Mouse (Mus musculus) spleen, adult 2 months (tissue): ENCODE results near the gene Rabif. TPM values are rescaled to one million over a fixed set of nuclear protein-coding genes. Genes with fewer than 3 reads are reported as not detected.

Experiments used
- DNase-seq, 2 experiments: peaks; one replicate each; pipeline versions ENCODE4 v3.0.0 to v3.0.0-alpha.2; 2012 to 2021; ENCODE audit warnings: low spot score in 2 of 2, low read depth in 1 of 2
- H3K27ac ChIP-seq: fragments of 200-500 bp; 2 replicates; pipeline ENCODE4 v1.5.1; 2012; ENCODE audit warnings: low read length, inconsistent platforms; ENCODE audit not compliant: insufficient read depth
- H3K27me3 ChIP-seq: fragments of 200-500 bp; 2 replicates; pipeline ENCODE4 v1.6.1; 2012; ENCODE audit warnings: mild to moderate bottlenecking, moderate library complexity, low read length, inconsistent platforms; ENCODE audit not compliant: control insufficient read depth, insufficient read depth
- H3K36me3 ChIP-seq: fragments of 200-500 bp; 2 replicates; pipeline ENCODE4 v1.6.1; 2012; ENCODE audit warnings: mild to moderate bottlenecking, low read length, inconsistent platforms; ENCODE audit not compliant: control insufficient read depth, insufficient read depth
- H3K4me1 ChIP-seq: fragments of 200-500 bp; 2 replicates; pipeline ENCODE4 v1.6.1; 2011; ENCODE audit warnings: inconsistent platforms; ENCODE audit not compliant: control insufficient read depth, insufficient read depth, insufficient read length
- H3K4me3 ChIP-seq: fragments of 200-500 bp; 2 replicates; pipeline ENCODE4 v1.5.1; 2011; ENCODE audit warnings: mild to moderate bottlenecking, inconsistent platforms; ENCODE audit not compliant: insufficient read depth, insufficient read length; ENCODE audit errors: extremely low read depth
- CTCF ChIP-seq: fragments of 200-500 bp; IDR thresholded peaks from 2 replicates; pipeline ENCODE4 v1.5.1; 2011; ENCODE audit warnings: mild to moderate bottlenecking, inconsistent platforms; ENCODE audit not compliant: insufficient read depth, insufficient read length, insufficient replicate concordance; ENCODE audit errors: extremely low read depth
- POLR2A ChIP-seq: fragments of 200-500 bp; IDR thresholded peaks from 2 replicates; pipeline ENCODE4 v1.6.1; 2011; ENCODE audit warnings: low read depth, low read length, inconsistent platforms
- WGBS: fragments of 180-500 bp; shearing (Covaris S2); methylation state at CpG from one replicate; pipeline ENCODE4 v1.1.7; 2018; 5-methylcytosine and 5-hydroxymethylcytosine counted together
- polyA plus RNA-seq: library from polyadenylated mRNA; depleted of rRNA; stranded (reverse); fragments of >200 nt; gene quantifications from 2 replicates; pipeline ENCODE4 v1.2.3, GENCODE M21; 2012

The Rabif gene
- polyA plus RNA-seq, 1 experiment: 9.4 TPM

GRCm38 (mm10) chr1:134535054-134535453 is 40.6 kb downstream of the Rabif start:
- 100% methylated on average over 1 of the region's 1 CpGs for WGBS
- TF ChIP-seq CTCF: no peak
- TF ChIP-seq POLR2A: no peak
- H3K27ac ChIP-seq: no peak overlapping the region

DNA sequence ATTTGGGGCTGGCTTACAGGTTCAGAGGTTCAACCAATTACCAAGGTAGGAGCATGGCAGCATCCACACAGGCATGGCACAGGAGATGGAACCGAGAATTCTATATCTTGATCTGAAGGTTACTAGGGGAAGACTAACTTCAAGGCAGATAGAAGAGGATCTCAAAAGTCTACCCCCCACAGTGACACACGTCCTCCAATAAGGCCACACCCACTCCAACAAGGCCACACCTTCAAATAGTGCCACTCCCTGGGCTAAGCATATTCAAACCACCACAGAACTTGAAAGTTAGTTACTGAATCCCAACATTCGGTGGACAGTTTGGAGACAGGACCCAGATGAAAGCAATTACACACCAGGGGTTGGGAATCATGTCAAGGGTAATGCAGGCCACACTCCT is 41.1 kb downstream of the Rabif start:
- no peak overlapping the region for H3K27ac ChIP-seq
- H3K4me3 ChIP-seq: no peak overlapping the region
- H3K36me3 ChIP-seq: no peaks in the 10 kb centered on the region
- no peak for TF ChIP-seq CTCF
- no peak for TF ChIP-seq POLR2A
- no peaks in the 10 kb centered on the region for H3K27me3 ChIP-seq
- WGBS: 77% methylated on average over 3 of the region's 3 CpGs
- H3K4me1 ChIP-seq: no peaks in the 10 kb centered on the region
- no peak for DNase-seq

More at GRCm38 (mm10) chr1:134535054-134535453, 40.6 kb downstream of the Rabif start:
- Histone ChIP-seq H3K4me1 (no peaks in the 10 kb centered on the region), H3K27me3 (no peaks in the 10 kb centered on the region), H3K36me3 (no peaks in the 10 kb centered on the region), H3K4me3 (no peak overlapping the region)
- no peak for DNase-seq

- H3K36me3 ChIP-seq: no peaks in the 10 kb centered on the region
- no peak for DNase-seq
- H3K4me3 ChIP-seq: no peak overlapping the region
- no peak overlapping the region for H3K27ac ChIP-seq
- no peaks in the 10 kb centered on the region for H3K4me1 ChIP-seq
- H3K27me3 ChIP-seq: no peaks in the 10 kb centered on the region
- TF ChIP-seq CTCF (no peak), POLR2A (no peak)
- 94% methylated on average over 10 of the region's 10 CpGs for WGBS
Observed at GRCm38 (mm10) chr1:134540610-134541009, 46.2 kb downstream of the Rabif start.

GRCm38 (mm10) chr1:134548231-134548630 is 53.8 kb downstream of the Rabif start:
- TF ChIP-seq CTCF (no peak), POLR2A (no peak)
- peaks cover 4% of the 10 kb centered on the region; the same call in 1 of the 2 replicates for H3K4me1 ChIP-seq
- DNase-seq: no peak
- H3K4me3 ChIP-seq: no peak overlapping the region
- WGBS: 78% methylated on average over 4 of the region's 4 CpGs
- H3K36me3 ChIP-seq: no peaks in the 10 kb centered on the region
- 0 out of 2 replicates have a peak, but pooled peaks cover 2% of the 10 kb centered on the region for H3K27me3 ChIP-seq
- H3K27ac ChIP-seq: no peak overlapping the region

DNA sequence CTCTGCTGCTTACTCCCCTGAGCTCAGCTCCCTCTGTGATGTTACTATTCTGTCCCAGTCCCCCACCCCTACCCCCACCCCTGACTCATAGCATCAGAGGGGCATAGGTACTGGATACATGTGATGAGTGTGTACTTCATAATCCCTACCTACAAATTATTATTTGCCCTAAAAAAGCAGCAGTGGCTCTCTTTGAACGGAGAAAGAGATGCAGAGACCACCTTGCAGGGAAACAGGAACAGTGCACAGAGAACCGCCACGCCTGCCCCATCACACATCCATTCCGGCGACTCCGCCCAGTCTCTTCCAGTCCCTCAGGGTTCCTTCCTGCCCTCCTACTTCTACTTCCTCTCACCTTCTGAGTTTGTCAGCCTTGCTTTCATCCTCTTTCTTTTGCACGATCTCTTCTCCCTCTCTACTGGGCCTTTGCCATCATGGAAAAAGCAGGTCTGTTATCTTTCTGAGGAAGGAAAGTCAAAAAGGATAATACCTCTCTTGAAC is 55.2 kb downstream of the Rabif start, which contains the start of gene Mgat4e:
TSS of gene Mgat4e (minus strand) at position 51 of the 501 bp plus-strand sequence.
- Histone ChIP-seq H3K27ac (no peak within 1 kb of the TSS), H3K27me3 (0 out of 2 replicates have a peak, but pooled peaks cover 2% of the 10 kb centered on the region), H3K36me3 (no peaks in the 10 kb centered on the region), H3K4me3 (no peak within 1 kb of the TSS), H3K4me1 (peaks cover 4% of the 10 kb centered on the region; the same call in 1 of the 2 replicates)
- WGBS: 23% methylated on average over 7 of the region's 7 CpGs
- DNase-seq: no peak
- TF ChIP-seq CTCF (no peak), POLR2A (no peak)

- 77% methylated on average over 3 of the region's 3 CpGs for WGBS
- TF ChIP-seq CTCF (no peak), POLR2A (no peak)
- no peak for DNase-seq
- H3K4me1 ChIP-seq: peaks cover 6% of the 10 kb centered on the region
- no peaks in the 10 kb centered on the region for H3K36me3 ChIP-seq
- no peak overlapping the region for H3K27ac ChIP-seq
- H3K27me3 ChIP-seq: 0 out of 2 replicates have a peak, but pooled peaks cover 2% of the 10 kb centered on the region
- no peak overlapping the region for H3K4me3 ChIP-seq
Observed at GRCm38 (mm10) chr1:134551869-134552268, 57.4 kb downstream of the Rabif start.

DNA sequence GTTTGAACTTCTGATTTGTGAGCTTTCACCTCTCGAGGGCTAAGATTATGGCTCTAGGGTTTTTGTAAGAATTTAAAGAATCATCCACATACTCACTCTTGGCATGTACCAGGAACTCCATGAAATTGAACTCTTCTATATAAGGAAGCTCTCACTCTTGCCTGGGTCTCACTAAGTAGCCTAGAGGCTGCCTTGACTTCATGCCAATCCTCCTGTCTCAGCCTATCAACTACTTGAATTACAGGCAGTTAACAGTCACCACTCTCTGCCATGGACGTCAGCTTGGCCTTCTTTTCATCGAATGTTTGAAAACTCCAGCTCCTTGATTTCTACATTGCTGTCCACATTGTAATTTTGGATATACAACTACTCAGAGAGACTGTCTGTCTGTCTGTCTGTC is 57.9 kb downstream of the Rabif start:
- no peak for TF ChIP-seq CTCF
- no peak for TF ChIP-seq POLR2A
- 0 out of 2 replicates have a peak, but pooled peaks cover 2% of the 10 kb centered on the region for H3K27me3 ChIP-seq
- 74% methylated on average over 3 of the region's 3 CpGs for WGBS
- H3K4me3 ChIP-seq: no peak overlapping the region
- no peaks in the 10 kb centered on the region for H3K36me3 ChIP-seq
- no peak overlapping the region for H3K27ac ChIP-seq
- peaks cover 9% of the 10 kb centered on the region for H3K4me1 ChIP-seq
- no peak for DNase-seq
